Mouse (Mus musculus): Measurements from ENCODE around the gene Fbxw21. TPM values are rescaled to one million over a fixed set of nuclear protein-coding genes. Genes with fewer than 3 reads are reported as not detected.

The Fbxw21 gene
- polyA plus RNA-seq, 1 experiment from 2014 or later = not detected

- no peak for DNase-seq (ENCODE audit: low spot score)
- Histone ChIP-seq H3K4me3 (ENCODE audit: low read depth, low read length) (no peak overlapping the region), H3K4me1 (ENCODE audit: insufficient read depth, low read depth, low read length) (no peaks in the 10 kb centered on the region), H3K9ac (replicated peaks; ENCODE audit: low read depth) (no peak overlapping the region), H3K4me2 (replicated peaks; ENCODE audit: low read depth, low read length) (no peak overlapping the region), H3K36me3 (ENCODE audit: insufficient read depth, low read length) (no peaks in the 10 kb centered on the region), H3K9me3 (ENCODE audit: low read length) (no peaks in the 10 kb centered on the region), H3K27ac (ENCODE audit: low read length) (no peak overlapping the region), H3K27me3 (replicated peaks; ENCODE audit: insufficient read depth, low read length) (no peaks in the 10 kb centered on the region)
- no peak for ATAC-seq
- no peak for TF ChIP-seq EP300 (IDR thresholded peaks at IDR 0.05)
- TF ChIP-seq CTCF (IDR thresholded peaks at IDR 0.05) = no peak
- WGBS = 88% methylated on average over 3 of the region's 3 CpGs
These were observed 37.7 kb downstream of the Fbxw21 start for GRCm38 (mm10) chr9:109124164-109124563.

- Histone ChIP-seq H3K36me3 (ENCODE audit: insufficient read depth, low read length) (0 out of 2 replicates have a peak, but pooled peaks cover 2% of the 10 kb centered on the region), H3K4me3 (ENCODE audit: low read depth, low read length) (no peak overlapping the region), H3K27ac (ENCODE audit: low read length) (no peak overlapping the region), H3K9ac (replicated peaks; ENCODE audit: low read depth) (no peak overlapping the region), H3K4me2 (replicated peaks; ENCODE audit: low read depth, low read length) (no peak overlapping the region), H3K9me3 (ENCODE audit: low read length) (no peaks in the 10 kb centered on the region), H3K4me1 (ENCODE audit: insufficient read depth, low read depth, low read length) (no peaks in the 10 kb centered on the region), H3K27me3 (replicated peaks; ENCODE audit: insufficient read depth, low read length) (no peaks in the 10 kb centered on the region)
- ATAC-seq (peak; percentile 22; the same call in 1 of the 2 replicates), DNase-seq (ENCODE audit: low spot score) (peak; percentile 25)
- 30% methylated on average over 6 of the region's 6 CpGs for WGBS
- TF ChIP-seq EP300 (IDR thresholded peaks at IDR 0.05) (no peak), CTCF (IDR thresholded peaks at IDR 0.05) (no peak)
These were observed 38.6 kb downstream of the Fbxw21 start for GRCm38 (mm10) chr9:109123266-109123665.

- no peak overlapping the region for H3K9ac ChIP-seq (replicated peaks; ENCODE audit: low read depth)
- no peaks in the 10 kb centered on the region for H3K9me3 ChIP-seq (ENCODE audit: low read length)
- H3K4me2 ChIP-seq (replicated peaks; ENCODE audit: low read depth, low read length) = no peak overlapping the region
- DNase-seq (ENCODE audit: low spot score) (peak; percentile 54), ATAC-seq (no peak)
- WGBS = 35% methylated on average over 2 of the region's 2 CpGs
- no peaks in the 10 kb centered on the region for H3K4me1 ChIP-seq (ENCODE audit: insufficient read depth, low read depth, low read length)
- no peaks in the 10 kb centered on the region for H3K27me3 ChIP-seq (replicated peaks; ENCODE audit: insufficient read depth, low read length)
- no peak overlapping the region for H3K27ac ChIP-seq (ENCODE audit: low read length)
- no peak overlapping the region for H3K4me3 ChIP-seq (ENCODE audit: low read depth, low read length)
- H3K36me3 ChIP-seq (ENCODE audit: insufficient read depth, low read length) = 0 out of 2 replicates have a peak, but pooled peaks cover 4% of the 10 kb centered on the region
- TF ChIP-seq EP300 (IDR thresholded peaks at IDR 0.05) (no peak), CTCF (IDR thresholded peaks at IDR 0.05) (peak; percentile 78)
These were observed 39.2 kb downstream of the Fbxw21 start for GRCm38 (mm10) chr9:109122553-109123085.

DNA sequence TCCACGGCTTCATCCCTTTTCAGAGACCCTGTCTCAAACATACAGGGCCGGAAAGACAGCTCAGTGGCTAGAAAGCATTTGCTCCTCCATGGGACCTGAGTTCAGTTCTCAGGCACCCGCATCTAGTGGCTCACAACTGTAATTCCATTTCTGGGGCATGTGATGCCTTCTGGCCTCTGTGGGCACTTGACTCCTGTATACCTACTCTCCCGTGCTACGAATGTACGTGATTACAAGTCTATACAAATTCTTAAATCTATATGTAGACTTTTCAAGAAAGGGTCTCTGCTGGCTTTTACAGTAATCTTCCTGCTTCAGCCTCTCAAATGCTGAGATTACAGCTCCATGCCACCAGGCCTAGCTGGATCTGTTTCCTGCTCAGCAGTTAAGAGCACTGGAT is 40.9 kb downstream of the Fbxw21 start:
- Histone ChIP-seq H3K9me3 (ENCODE audit: low read length) (no peaks in the 10 kb centered on the region), H3K4me1 (ENCODE audit: insufficient read depth, low read depth, low read length) (no peaks in the 10 kb centered on the region), H3K9ac (replicated peaks; ENCODE audit: low read depth) (no peak overlapping the region), H3K27ac (ENCODE audit: low read length) (no peak overlapping the region), H3K4me3 (ENCODE audit: low read depth, low read length) (no peak overlapping the region), H3K4me2 (replicated peaks; ENCODE audit: low read depth, low read length) (no peak overlapping the region), H3K36me3 (ENCODE audit: insufficient read depth, low read length) (0 out of 2 replicates have a peak, but pooled peaks cover 4% of the 10 kb centered on the region), H3K27me3 (replicated peaks; ENCODE audit: insufficient read depth, low read length) (no peaks in the 10 kb centered on the region)
- WGBS = 81% methylated on average over 6 of the region's 6 CpGs
- TF ChIP-seq CTCF (IDR thresholded peaks at IDR 0.05) (no peak), EP300 (IDR thresholded peaks at IDR 0.05) (no peak)
- ATAC-seq (no peak), DNase-seq (ENCODE audit: low spot score) (no peak)

DNA sequence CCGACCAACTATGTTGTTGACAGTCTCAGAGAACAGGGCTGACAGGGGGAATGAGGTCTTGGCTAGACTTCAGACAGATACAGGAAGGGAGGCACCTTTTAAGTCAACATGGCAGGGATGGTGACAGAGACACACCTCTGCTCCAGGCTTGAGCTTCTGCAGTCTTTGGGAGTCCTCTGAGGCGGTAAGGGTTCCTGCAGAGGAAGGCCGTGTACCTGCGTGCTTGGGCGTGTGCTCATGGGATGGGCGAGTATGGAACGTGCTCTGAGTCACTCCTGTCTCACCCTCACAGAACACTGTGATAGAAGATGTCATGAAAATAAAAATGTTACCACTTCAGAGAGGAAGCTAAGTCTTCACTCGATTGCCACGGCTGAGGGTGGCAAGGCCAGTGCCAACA is 42.3 kb downstream of the Fbxw21 start:
- H3K4me3 ChIP-seq (ENCODE audit: low read depth, low read length) = no peak overlapping the region
- ATAC-seq (peak; percentile 16; the same call in 1 of the 2 replicates), DNase-seq (ENCODE audit: low spot score) (no peak)
- H3K36me3 ChIP-seq (ENCODE audit: insufficient read depth, low read length) = 0 out of 2 replicates have a peak, but pooled peaks cover 4% of the 10 kb centered on the region
- TF ChIP-seq EP300 (IDR thresholded peaks at IDR 0.05) (no peak), CTCF (IDR thresholded peaks at IDR 0.05) (no peak)
- no peaks in the 10 kb centered on the region for H3K4me1 ChIP-seq (ENCODE audit: insufficient read depth, low read depth, low read length)
- no peaks in the 10 kb centered on the region for H3K9me3 ChIP-seq (ENCODE audit: low read length)
- no peak overlapping the region for H3K9ac ChIP-seq (replicated peaks; ENCODE audit: low read depth)
- no peaks in the 10 kb centered on the region for H3K27me3 ChIP-seq (replicated peaks; ENCODE audit: insufficient read depth, low read length)
- 77% methylated on average over 9 of the region's 9 CpGs for WGBS
- H3K27ac ChIP-seq (ENCODE audit: low read length) = no peak overlapping the region
- no peak overlapping the region for H3K4me2 ChIP-seq (replicated peaks; ENCODE audit: low read depth, low read length)

GRCm38 (mm10) chr9:109118106-109118505 is 43.7 kb downstream of the Fbxw21 start:
- H3K36me3 ChIP-seq (ENCODE audit: insufficient read depth, low read length) = peaks cover 9% of the 10 kb centered on the region; the same call in 1 of the 2 replicates
- no peaks in the 10 kb centered on the region for H3K27me3 ChIP-seq (replicated peaks; ENCODE audit: insufficient read depth, low read length)
- DNase-seq (ENCODE audit: low spot score) (peak; percentile 59), ATAC-seq (peak; percentile 58)
- no peaks in the 10 kb centered on the region for H3K9me3 ChIP-seq (ENCODE audit: low read length)
- TF ChIP-seq CTCF (IDR thresholded peaks at IDR 0.05) (no peak), EP300 (IDR thresholded peaks at IDR 0.05) (no peak)
- no peak overlapping the region for H3K4me2 ChIP-seq (replicated peaks; ENCODE audit: low read depth, low read length)
- H3K4me1 ChIP-seq (ENCODE audit: insufficient read depth, low read depth, low read length) = no peaks in the 10 kb centered on the region
- no peak overlapping the region for H3K9ac ChIP-seq (replicated peaks; ENCODE audit: low read depth)
- H3K27ac ChIP-seq (ENCODE audit: low read length) = peak overlapping the region; percentile 27
- 68% methylated on average over 4 of the region's 4 CpGs for WGBS
- H3K4me3 ChIP-seq (ENCODE audit: low read depth, low read length) = no peak overlapping the region

All from lung, postnatal 0 days (tissue).